Mouse (Mus musculus) skeletal muscle tissue, adult 2 months (tissue): ENCODE measurements around the gene Rbx1.
"Not testable (repeated sequence)": the region's sequence is repeated elsewhere in the genome, so short reads cannot be mapped to it uniquely, and the experiment has no call there.

Source experiments
- DNase-seq: peaks from one replicate; pipeline ENCODE4 v3.0.0-alpha.2; 2012; ENCODE audit warnings: low read depth, low spot score

The Rbx1 gene

DNA sequence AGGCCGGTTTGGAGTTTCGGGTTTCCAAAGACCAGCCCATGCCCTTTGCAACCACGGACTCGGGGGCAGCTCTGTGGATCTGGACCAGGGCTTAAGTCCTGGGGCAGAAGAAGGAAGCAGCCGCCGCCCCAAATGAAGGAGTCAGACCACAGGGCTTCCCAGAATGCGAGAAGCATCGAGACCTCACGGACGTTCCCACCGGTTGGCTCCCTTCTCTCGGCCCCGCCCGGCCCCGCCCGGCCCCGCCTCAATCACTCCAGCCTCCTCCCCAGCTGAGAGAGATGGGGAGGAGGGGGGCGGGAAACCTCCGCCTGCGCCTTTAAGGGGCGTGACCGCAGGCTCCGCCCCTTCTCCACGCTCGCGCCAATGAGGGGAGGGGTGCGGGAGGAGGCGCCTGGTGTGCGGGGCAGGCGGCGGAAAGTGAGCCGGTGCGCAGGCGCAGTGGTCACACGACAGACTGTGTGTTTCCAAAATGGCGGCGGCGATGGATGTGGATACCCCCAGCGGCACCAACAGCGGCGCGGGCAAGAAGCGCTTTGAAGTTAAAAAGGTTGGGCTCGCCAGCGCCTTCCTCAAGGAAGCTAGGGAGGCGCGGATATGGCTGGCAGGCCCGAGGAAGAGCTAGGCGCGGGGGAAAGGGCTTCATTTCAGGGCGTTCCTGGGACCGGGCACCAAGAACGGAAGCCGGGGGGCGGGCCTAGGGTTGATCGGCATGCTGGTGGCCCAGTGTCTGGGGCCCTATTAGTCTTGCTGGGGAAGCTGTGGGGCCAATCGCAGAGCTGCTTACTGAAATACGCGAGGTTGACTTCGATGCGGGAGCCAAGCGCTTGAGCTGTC, at the start of gene Rbx1:
Gene Rbx1 (plus strand): TSS at position 396 of the 837 bp plus-strand sequence.
- peak; percentile 99 for DNase-seq

- DNase-seq, result peak; percentile 33
These were observed 49.3 kb upstream of the Rbx1 start for GRCm38 (mm10) chr15:81416763-81417310.

GRCm38 (mm10) chr15:81418065-81418464, 48.0 kb upstream of the Rbx1 start:
- no peak for DNase-seq

DNA sequence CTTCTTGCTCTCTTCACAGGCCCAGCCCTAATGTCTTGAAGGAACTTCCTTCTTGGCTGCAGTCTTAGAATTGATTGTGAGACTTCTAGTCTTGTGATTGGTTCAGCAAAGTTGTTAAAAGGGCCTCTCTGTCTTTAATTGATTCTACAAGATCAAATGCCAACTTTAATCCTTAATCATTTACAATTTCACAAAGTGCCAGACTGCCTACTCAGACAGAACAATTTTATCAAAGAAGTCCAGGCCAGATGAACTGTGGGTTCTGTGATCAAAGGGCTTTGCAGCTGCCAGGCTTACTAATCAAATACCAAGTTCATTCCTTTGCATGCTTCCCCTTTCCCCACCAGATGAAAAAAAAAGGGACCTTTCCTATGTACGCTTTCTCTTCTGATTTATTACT, 44.6 kb upstream of the Rbx1 start:
- DNase-seq, result no peak

DNA sequence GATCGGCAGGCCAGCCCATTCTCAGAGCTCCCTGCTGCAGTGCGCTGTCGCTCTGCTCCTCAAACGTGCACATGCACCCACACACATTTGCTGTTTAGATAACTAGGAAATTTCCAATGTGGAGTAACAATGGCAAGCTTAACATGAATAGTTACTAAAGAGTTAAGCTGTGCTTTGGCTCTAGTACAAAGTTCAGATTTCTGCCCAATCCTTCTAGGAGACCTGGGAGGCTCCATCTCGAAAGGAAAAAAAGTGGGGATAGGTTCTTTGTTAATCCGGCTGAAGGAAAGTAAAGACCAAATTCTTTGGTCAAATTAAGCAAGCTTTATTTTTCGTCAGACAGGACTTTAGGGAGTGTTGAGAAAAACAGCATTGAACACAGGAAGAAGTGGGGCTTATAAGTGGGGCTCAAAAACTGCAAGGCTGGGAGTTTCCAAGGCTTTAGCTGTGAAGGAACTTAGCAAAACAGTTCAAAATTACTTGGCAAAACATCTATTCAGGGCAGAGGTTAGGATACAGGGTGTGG, 43.9 kb upstream of the Rbx1 start:
- no peak for DNase-seq

DNA sequence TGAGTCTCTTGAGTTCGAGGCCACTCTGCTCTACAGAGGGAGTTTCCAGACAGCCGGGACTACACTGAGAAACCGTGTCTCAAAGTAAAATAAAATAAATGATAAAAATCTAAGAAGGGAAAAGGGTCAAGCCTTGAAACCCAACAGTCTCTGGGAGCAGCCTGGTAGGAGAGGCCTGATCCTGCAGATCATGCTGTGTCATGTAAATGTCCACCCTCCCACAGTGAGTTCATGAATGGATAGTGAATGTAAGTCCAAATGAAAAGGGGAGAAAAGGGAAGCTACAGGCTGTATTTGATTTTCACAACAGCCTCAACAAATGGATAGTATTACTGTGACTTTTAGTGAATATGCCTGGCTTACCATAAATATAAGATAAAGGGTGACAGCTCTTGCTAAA, 40.8 kb upstream of the Rbx1 start:
- no peak for DNase-seq

- no peak for DNase-seq
These were observed 38.1 kb upstream of the Rbx1 start for GRCm38 (mm10) chr15:81427947-81428346.

GRCm38 (mm10) chr15:81431195-81431594, 34.9 kb upstream of the Rbx1 start:
- DNase-seq, result no peak

- DNase-seq, result no peak
These were observed 27.8 kb upstream of the Rbx1 start for GRCm38 (mm10) chr15:81438345-81438744.

- DNase-seq, result no peak
These were observed 26.9 kb upstream of the Rbx1 start for GRCm38 (mm10) chr15:81439236-81439635.

GRCm38 (mm10) chr15:81448463-81448862, 17.6 kb upstream of the Rbx1 start:
- peak; percentile 40 for DNase-seq

- no peak for DNase-seq
These were observed 4.6 kb upstream of the Rbx1 start for GRCm38 (mm10) chr15:81461523-81461922.

GRCm38 (mm10) chr15:81465016-81465660, 958 bp upstream of the Rbx1 start:
- DNase-seq, result no peak

DNA sequence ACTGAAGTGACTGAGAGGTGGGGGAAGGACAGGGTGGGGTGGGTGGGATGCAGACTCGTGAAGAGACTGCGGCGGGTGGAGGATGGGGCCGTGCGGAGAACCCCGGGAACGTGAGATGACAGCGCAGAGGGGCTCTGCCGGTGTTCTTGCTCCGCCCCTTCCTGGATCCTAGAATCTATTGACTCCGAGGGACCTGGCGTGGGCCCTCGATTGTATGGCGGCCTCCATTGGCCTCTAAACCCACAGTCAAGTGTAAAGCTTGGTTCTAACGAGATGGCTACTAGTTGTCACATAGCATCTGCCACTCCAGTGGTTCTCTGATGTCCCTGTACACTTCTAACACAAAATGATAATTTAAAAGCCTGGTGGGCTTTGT, 630 bp downstream of the Rbx1 start:
- DNase-seq, result no peak

- no peak for DNase-seq
These were observed 4.6 kb downstream of the Rbx1 start for GRCm38 (mm10) chr15:81470735-81471134.

DNA sequence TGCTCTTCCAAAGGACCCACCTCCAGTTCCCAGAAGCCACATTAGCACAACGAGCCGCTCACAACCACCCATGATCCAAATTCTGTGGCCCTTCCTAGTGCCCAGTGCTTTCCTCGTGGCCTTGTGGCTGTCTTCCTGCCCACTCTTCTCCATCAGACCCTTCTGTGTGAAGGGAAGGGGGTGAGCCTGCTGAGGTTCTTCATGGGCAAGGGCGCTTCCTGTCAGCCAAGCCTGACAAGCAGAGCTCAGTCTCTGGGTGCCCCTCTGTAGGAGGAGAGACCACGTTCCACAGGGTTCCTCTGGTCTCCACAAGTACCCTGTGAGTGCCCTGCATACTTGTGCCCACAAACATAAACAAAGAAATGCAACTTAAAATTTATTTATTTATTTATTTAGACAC, 6.2 kb downstream of the Rbx1 start:
- DNase-seq, result no peak

DNA sequence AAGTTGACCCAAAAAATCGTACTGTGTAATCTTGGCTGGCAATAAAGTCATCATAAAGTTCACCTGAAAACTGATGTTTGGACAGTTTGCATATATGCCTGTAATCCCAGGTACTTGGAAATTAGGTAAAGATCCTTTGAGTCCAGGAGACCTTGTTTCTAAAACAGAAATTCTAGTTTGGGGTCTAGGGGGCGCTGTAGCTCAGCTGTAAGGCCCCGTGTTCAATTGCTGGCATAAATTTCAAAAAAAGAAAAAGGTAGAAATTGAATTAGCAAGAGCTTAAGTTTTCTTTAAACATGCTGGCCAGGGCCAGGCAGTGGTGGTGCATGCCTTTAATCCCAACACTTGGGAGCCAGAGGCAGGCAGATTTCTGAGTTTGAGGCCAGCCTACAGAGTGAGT, 9.6 kb downstream of the Rbx1 start:
- DNase-seq, result no peak

DNA sequence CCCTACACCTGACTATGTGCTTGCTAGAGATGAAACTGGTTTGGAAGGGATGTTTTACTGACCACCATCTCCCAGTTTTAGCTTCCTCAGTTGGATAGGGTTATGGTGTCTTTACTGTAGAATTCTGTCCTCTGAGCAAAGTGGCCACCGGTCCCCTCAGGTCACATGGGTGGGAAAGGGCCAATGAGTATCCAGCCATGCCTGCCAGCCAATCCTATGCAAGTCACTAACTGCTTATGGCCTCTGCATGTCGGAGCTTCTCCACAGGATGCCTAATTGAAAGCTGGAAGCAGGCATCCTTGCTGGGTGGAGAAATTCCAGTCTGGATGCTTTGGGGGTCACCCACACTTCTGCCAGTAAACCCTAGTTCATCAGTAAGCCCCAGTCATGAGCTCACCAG, 10.5 kb downstream of the Rbx1 start:
- DNase-seq, result no peak

DNA sequence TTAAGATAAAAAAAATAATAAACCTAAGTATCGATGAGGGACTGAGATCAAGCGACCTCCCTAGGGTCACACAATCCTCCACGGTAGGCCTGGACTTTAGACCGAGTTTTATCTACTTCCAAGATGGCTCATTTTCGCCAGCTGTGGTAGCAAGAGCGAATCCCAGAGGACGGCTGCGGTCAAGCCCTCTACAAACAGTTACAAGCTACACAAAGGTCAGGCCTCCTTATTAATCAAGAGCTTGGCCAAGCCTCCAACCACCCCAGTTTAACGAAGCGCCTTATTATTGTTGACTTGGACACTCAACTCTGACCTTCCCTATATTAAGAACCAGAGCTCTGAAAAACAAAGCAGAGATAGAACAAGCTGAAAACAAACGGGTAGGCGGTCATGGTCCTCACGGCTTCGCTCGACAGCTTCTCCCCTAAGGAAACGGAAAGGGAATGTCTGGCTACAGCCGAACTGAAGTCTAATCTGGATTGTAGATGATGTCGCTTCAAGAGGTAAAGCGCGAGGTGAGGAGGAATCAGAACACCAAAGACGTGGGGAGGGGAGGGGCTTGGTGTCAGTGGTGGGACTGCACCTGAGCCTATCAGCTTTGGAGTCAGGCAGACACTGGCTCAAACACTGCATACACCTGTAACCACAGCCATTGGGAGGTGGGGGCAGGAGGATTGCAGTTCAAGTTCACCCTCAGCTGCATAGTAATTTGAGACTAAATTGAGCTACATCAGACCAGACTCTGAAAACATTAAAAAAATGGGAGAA, 13.5 kb downstream of the Rbx1 start:
- no peak for DNase-seq

DNA sequence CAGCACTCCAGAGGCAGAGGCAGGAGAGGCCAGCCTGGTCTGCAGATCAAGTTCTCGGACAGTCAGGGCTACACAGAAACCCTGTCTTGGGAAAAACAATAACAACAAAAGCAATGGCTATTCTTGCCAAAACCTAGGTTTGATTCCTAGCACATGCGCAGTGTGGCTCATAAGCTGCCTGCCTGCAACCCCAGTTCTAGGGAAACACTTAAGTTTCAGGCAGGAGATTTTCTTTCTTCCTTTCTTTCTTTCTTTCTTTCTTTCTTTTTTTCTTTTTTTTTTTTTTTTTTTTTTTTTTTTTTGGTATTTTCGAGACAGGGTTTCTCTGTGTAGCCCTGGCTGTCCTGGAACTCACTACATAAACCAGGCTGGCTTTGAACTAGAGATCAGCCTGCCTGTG, 14.2 kb downstream of the Rbx1 start:
- DNase-seq, result not testable (repeated sequence)

- DNase-seq, result peak; percentile 74
These were observed 14.9 kb downstream of the Rbx1 start for GRCm38 (mm10) chr15:81480977-81481379.

- no peak for DNase-seq
These were observed 16.9 kb downstream of the Rbx1 start for GRCm38 (mm10) chr15:81482966-81483365.
